Mouse (Mus musculus): ENCODE results near the gene Rpl34. TPM values are rescaled to one million over a fixed set of nuclear protein-coding genes. Genes with fewer than 3 reads are reported as not detected.

Gene Rpl34
- polyA plus RNA-seq, 1 experiment from 2014 or later, result 961 TPM

GRCm38 (mm10) chr3:130727676-130728075 is 2.5 kb downstream of the Rpl34 start:
- DNase-seq (ENCODE audit: low spot score), result no peak
- 80% methylated on average over 4 of the region's 4 CpGs for WGBS
- H3K4me1 ChIP-seq, result peaks cover 27% of the 10 kb centered on the region
- 0 out of 2 replicates have a peak overlapping the region, but pooled peaks have one; percentile 16 for H3K4me3 ChIP-seq
- peaks cover 54% of the 10 kb centered on the region for H3K36me3 ChIP-seq (replicated peaks)
- H3K9me3 ChIP-seq, result no peaks in the 10 kb centered on the region
- no peaks in the 10 kb centered on the region for H3K27me3 ChIP-seq (replicated peaks; ENCODE audit: low read depth, poor library complexity, severe bottlenecking)
- H3K27ac ChIP-seq (replicated peaks), result no peak overlapping the region

- Histone ChIP-seq H3K36me3 (replicated peaks) (peaks cover 54% of the 10 kb centered on the region), H3K27me3 (replicated peaks; ENCODE audit: low read depth, poor library complexity, severe bottlenecking) (no peaks in the 10 kb centered on the region), H3K4me3 (no peak overlapping the region)
Measured at GRCm38 (mm10) chr3:130727036-130727435, 3.2 kb downstream of the Rpl34 start.

GRCm38 (mm10) chr3:130725718-130726117 is 4.5 kb downstream of the Rpl34 start:
- WGBS, result 79% methylated on average over 2 of the region's 2 CpGs
- no peak overlapping the region for H3K27ac ChIP-seq (replicated peaks)
- no peaks in the 10 kb centered on the region for H3K27me3 ChIP-seq (replicated peaks; ENCODE audit: low read depth, poor library complexity, severe bottlenecking)
- peaks cover 22% of the 10 kb centered on the region for H3K4me1 ChIP-seq
- no peak for DNase-seq (ENCODE audit: low spot score)
- H3K4me3 ChIP-seq, result no peak overlapping the region
- no peaks in the 10 kb centered on the region for H3K9me3 ChIP-seq
- H3K36me3 ChIP-seq (replicated peaks), result peaks cover 54% of the 10 kb centered on the region

More at GRCm38 (mm10) chr3:130727036-130727435, 3.2 kb downstream of the Rpl34 start:
- no peak for DNase-seq (ENCODE audit: low spot score)
- Histone ChIP-seq H3K9me3 (no peaks in the 10 kb centered on the region), H3K4me1 (peaks cover 27% of the 10 kb centered on the region), H3K27ac (replicated peaks) (no peak overlapping the region)
- WGBS, result 89% methylated on average over 1 of the region's 1 CpGs

GRCm38 (mm10) chr3:130722733-130723478 is 7.3 kb downstream of the Rpl34 start:
- H3K9me3 ChIP-seq, result no peaks in the 10 kb centered on the region
- peaks cover 8% of the 10 kb centered on the region for H3K4me1 ChIP-seq
- H3K27ac ChIP-seq (replicated peaks), result no peak overlapping the region
- no peak overlapping the region for H3K4me3 ChIP-seq
- 80% methylated on average over 11 of the region's 11 CpGs for WGBS
- H3K36me3 ChIP-seq (replicated peaks), result peaks cover 42% of the 10 kb centered on the region
- H3K27me3 ChIP-seq (replicated peaks; ENCODE audit: low read depth, poor library complexity, severe bottlenecking), result no peaks in the 10 kb centered on the region
- DNase-seq (ENCODE audit: low spot score), result no peak

- no peaks in the 10 kb centered on the region for H3K9me3 ChIP-seq
- no peak overlapping the region for H3K27ac ChIP-seq (replicated peaks)
- WGBS, result 82% methylated on average over 4 of the region's 4 CpGs
- H3K4me1 ChIP-seq, result no peaks in the 10 kb centered on the region
- no peak overlapping the region for H3K4me3 ChIP-seq
- no peak for DNase-seq (ENCODE audit: low spot score)
- no peaks in the 10 kb centered on the region for H3K27me3 ChIP-seq (replicated peaks; ENCODE audit: low read depth, poor library complexity, severe bottlenecking)
- peaks cover 15% of the 10 kb centered on the region for H3K36me3 ChIP-seq (replicated peaks)
Measured at GRCm38 (mm10) chr3:130720225-130720624, 10.0 kb downstream of the Rpl34 start.

GRCm38 (mm10) chr3:130718871-130719270 is 11.3 kb downstream of the Rpl34 start:
- peaks cover 2% of the 10 kb centered on the region; the same call in 1 of the 2 replicates for H3K36me3 ChIP-seq (replicated peaks)
- no peak overlapping the region for H3K4me3 ChIP-seq
- no peak overlapping the region for H3K27ac ChIP-seq (replicated peaks)
- no peaks in the 10 kb centered on the region for H3K27me3 ChIP-seq (replicated peaks; ENCODE audit: low read depth, poor library complexity, severe bottlenecking)
- WGBS, result 92% methylated on average over 4 of the region's 4 CpGs
- H3K9me3 ChIP-seq, result no peaks in the 10 kb centered on the region
- no peaks in the 10 kb centered on the region for H3K4me1 ChIP-seq
- no peak for DNase-seq (ENCODE audit: low spot score)

- H3K4me1 ChIP-seq, result no peaks in the 10 kb centered on the region
- H3K4me3 ChIP-seq, result no peak overlapping the region
- no peak for DNase-seq (ENCODE audit: low spot score)
- H3K36me3 ChIP-seq (replicated peaks), result no peaks in the 10 kb centered on the region
- H3K9me3 ChIP-seq, result no peaks in the 10 kb centered on the region
- no peak overlapping the region for H3K27ac ChIP-seq (replicated peaks)
- 82% methylated on average over 7 of the region's 7 CpGs for WGBS
- no peaks in the 10 kb centered on the region for H3K27me3 ChIP-seq (replicated peaks; ENCODE audit: low read depth, poor library complexity, severe bottlenecking)
Measured at GRCm38 (mm10) chr3:130716555-130716954, 13.6 kb downstream of the Rpl34 start.

- Histone ChIP-seq H3K27me3 (replicated peaks; ENCODE audit: low read depth, poor library complexity, severe bottlenecking) (no peaks in the 10 kb centered on the region), H3K4me1 (peaks cover 2% of the 10 kb centered on the region), H3K36me3 (replicated peaks) (no peaks in the 10 kb centered on the region), H3K9me3 (no peaks in the 10 kb centered on the region), H3K27ac (replicated peaks) (no peak overlapping the region), H3K4me3 (peak overlapping the region; percentile 53)
- 21% methylated on average over 22 of the region's 22 CpGs for WGBS
- peak; percentile 63 for DNase-seq (ENCODE audit: low spot score)
Measured at GRCm38 (mm10) chr3:130714775-130715568, 15.2 kb downstream of the Rpl34 start.

- Histone ChIP-seq H3K36me3 (replicated peaks) (no peaks in the 10 kb centered on the region), H3K4me3 (no peak overlapping the region), H3K27ac (replicated peaks) (no peak overlapping the region), H3K27me3 (replicated peaks; ENCODE audit: low read depth, poor library complexity, severe bottlenecking) (no peaks in the 10 kb centered on the region), H3K4me1 (peaks cover 11% of the 10 kb centered on the region), H3K9me3 (no peaks in the 10 kb centered on the region)
- DNase-seq (ENCODE audit: low spot score), result no peak
- WGBS, result 60% methylated on average over 6 of the region's 6 CpGs
Measured at GRCm38 (mm10) chr3:130712891-130713290, 17.3 kb downstream of the Rpl34 start.

GRCm38 (mm10) chr3:130710103-130710502 is 20.1 kb downstream of the Rpl34 start:
- H3K4me3 ChIP-seq, result peak overlapping the region; percentile 92
- H3K27ac ChIP-seq (replicated peaks), result peak overlapping the region; percentile 96
- H3K27me3 ChIP-seq (replicated peaks; ENCODE audit: low read depth, poor library complexity, severe bottlenecking), result no peaks in the 10 kb centered on the region
- 58% methylated on average over 7 of the region's 7 CpGs for WGBS
- peaks cover 8% of the 10 kb centered on the region for H3K36me3 ChIP-seq (replicated peaks)
- H3K9me3 ChIP-seq, result no peaks in the 10 kb centered on the region
- no peak for DNase-seq (ENCODE audit: low spot score)
- peaks cover 21% of the 10 kb centered on the region for H3K4me1 ChIP-seq

GRCm38 (mm10) chr3:130708967-130709924 is 21.0 kb downstream of the Rpl34 start, which contains the start of gene Ostc:
Gene Ostc (minus strand): TSS chr3:130709444.
- peak; percentile 95 for DNase-seq (ENCODE audit: low spot score)
- Histone ChIP-seq H3K9me3 (no peaks in the 10 kb centered on the region), H3K4me3 (peak within 1 kb of the TSS; percentile 92), H3K36me3 (replicated peaks) (peaks cover 16% of the 10 kb centered on the region), H3K27ac (replicated peaks) (peak within 1 kb of the TSS; percentile 96), H3K27me3 (replicated peaks; ENCODE audit: low read depth, poor library complexity, severe bottlenecking) (no peaks in the 10 kb centered on the region), H3K4me1 (peaks cover 21% of the 10 kb centered on the region)
- WGBS, result under 1% methylated on average over 45 of the region's 45 CpGs

- Histone ChIP-seq H3K27ac (replicated peaks) (peak overlapping the region; percentile 96), H3K4me1 (peaks cover 21% of the 10 kb centered on the region), H3K27me3 (replicated peaks; ENCODE audit: low read depth, poor library complexity, severe bottlenecking) (no peaks in the 10 kb centered on the region), H3K9me3 (no peaks in the 10 kb centered on the region), H3K4me3 (peak overlapping the region; percentile 92), H3K36me3 (replicated peaks) (peaks cover 23% of the 10 kb centered on the region)
- under 1% methylated on average over 5 of the region's 5 CpGs for WGBS
- DNase-seq (ENCODE audit: low spot score), result no peak
Measured at GRCm38 (mm10) chr3:130708529-130708928, 21.7 kb downstream of the Rpl34 start.

All from embryonic facial prominence, embryonic 10.5 days (tissue).